Mouse (Mus musculus): Measurements from ENCODE around the gene Hip1r. TPM values are rescaled to one million over a fixed set of nuclear protein-coding genes. Genes with fewer than 3 reads are reported as not detected.

The Hip1r gene
- total RNA-seq, 2 experiments from 2014 or later, result 5.6 to 14.3 TPM

- peak overlapping the region; percentile 70 for H3K27ac ChIP-seq
- intact Hi-C loops (cut with DNase I), result no loop called here
- no peak for TF ChIP-seq CTCF (IDR thresholded peaks at IDR 0.05)
- H3K4me3 ChIP-seq, result no peak overlapping the region
- DNase-seq, result no peak
Observed at GRCm38 (mm10) chr5:124026568-124026967, 53.1 kb downstream of the Hip1r start.

GRCm38 (mm10) chr5:124027702-124028470 is 54.5 kb downstream of the Hip1r start:
- peak overlapping the region; percentile 48 for H3K27ac ChIP-seq
- no peak for TF ChIP-seq CTCF (IDR thresholded peaks at IDR 0.05)
- intact Hi-C loops (cut with DNase I), result no loop called here
- no peak for DNase-seq
- H3K4me3 ChIP-seq, result no peak overlapping the region

- no peak for DNase-seq
- no peak for TF ChIP-seq CTCF (IDR thresholded peaks at IDR 0.05)
- no peak overlapping the region for H3K4me3 ChIP-seq
- 0 out of 2 replicates have a peak overlapping the region, but pooled peaks have one; percentile 48 for H3K27ac ChIP-seq
- intact Hi-C loops (cut with DNase I), result no loop called here
Observed at GRCm38 (mm10) chr5:124028680-124029079, 55.3 kb downstream of the Hip1r start.

GRCm38 (mm10) chr5:124029220-124030035 is 56.0 kb downstream of the Hip1r start:
- no peak for TF ChIP-seq CTCF (IDR thresholded peaks at IDR 0.05)
- DNase-seq, result no peak
- Histone ChIP-seq H3K27ac (peak overlapping the region; percentile 92), H3K4me3 (peak overlapping the region; percentile 88)
- intact Hi-C loops (cut with DNase I), result no loop called here

- H3K27ac ChIP-seq, result peak overlapping the region; percentile 92
- H3K4me3 ChIP-seq, result peak overlapping the region; percentile 88
- no peak for TF ChIP-seq CTCF (IDR thresholded peaks at IDR 0.05)
- no peak for DNase-seq
- intact Hi-C loops (cut with DNase I), result no loop called here
Observed at GRCm38 (mm10) chr5:124030386-124031067, 57.1 kb downstream of the Hip1r start.

GRCm38 (mm10) chr5:124031068-124031955 is 57.9 kb downstream of the Hip1r start:
- Histone ChIP-seq H3K4me3 (peak overlapping the region; percentile 88), H3K27ac (peak overlapping the region; percentile 92)
- no peak for DNase-seq
- intact Hi-C loops (cut with DNase I), result no loop called here
- no peak for TF ChIP-seq CTCF (IDR thresholded peaks at IDR 0.05)

- intact Hi-C loops (cut with DNase I), result no loop called here
- DNase-seq, result peak; percentile 91
- Histone ChIP-seq H3K4me3 (peak within 1 kb of the TSS; percentile 88), H3K27ac (peak within 1 kb of the TSS; percentile 92)
- no peak for TF ChIP-seq CTCF (IDR thresholded peaks at IDR 0.05)
Observed at GRCm38 (mm10) chr5:124032001-124032508, 58.6 kb downstream of the Hip1r start, which contains the start of gene Vps37b. Gene Vps37b (minus strand): TSS chr5:124032270.

GRCm38 (mm10) chr5:124034471-124034870 is 61.0 kb downstream of the Hip1r start:
- intact Hi-C loops (cut with DNase I), result no loop called here
- no peak for TF ChIP-seq CTCF (IDR thresholded peaks at IDR 0.05)

GRCm38 (mm10) chr5:124035406-124035805 is 62.0 kb downstream of the Hip1r start:
- no peak for DNase-seq
- Histone ChIP-seq H3K27ac (no peak overlapping the region), H3K4me3 (no peak overlapping the region)
- TF ChIP-seq CTCF (IDR thresholded peaks at IDR 0.05), result no peak
- intact Hi-C loops (cut with DNase I), result no loop called here

More at GRCm38 (mm10) chr5:124034471-124034870, 61.0 kb downstream of the Hip1r start:
- Histone ChIP-seq H3K27ac (no peak overlapping the region), H3K4me3 (no peak overlapping the region)
- DNase-seq, result no peak

- TF ChIP-seq CTCF (IDR thresholded peaks at IDR 0.05), result no peak
- intact Hi-C loops (cut with DNase I), result no loop called here
- no peak overlapping the region for H3K27ac ChIP-seq
- H3K4me3 ChIP-seq, result no peak overlapping the region
- DNase-seq, result no peak
Observed at GRCm38 (mm10) chr5:124035806-124036205, 62.4 kb downstream of the Hip1r start.

- intact Hi-C loops (cut with DNase I), result no loop called here
- H3K4me3 ChIP-seq, result no peak overlapping the region
- no peak for TF ChIP-seq CTCF (IDR thresholded peaks at IDR 0.05)
- no peak for DNase-seq
- H3K27ac ChIP-seq, result no peak overlapping the region
Observed at GRCm38 (mm10) chr5:124036341-124036740, 62.9 kb downstream of the Hip1r start.

All from gastrocnemius, adult 2 months (tissue).